Mouse (Mus musculus) embryo, embryonic 10.5 days (tissue): ENCODE measurements around the gene Reln.

Source experiments
- DNase-seq: peaks from one replicate; pipeline ENCODE4 v3.0.0-alpha.2; 2015; ENCODE audit warnings: low spot score

The Reln gene

DNA sequence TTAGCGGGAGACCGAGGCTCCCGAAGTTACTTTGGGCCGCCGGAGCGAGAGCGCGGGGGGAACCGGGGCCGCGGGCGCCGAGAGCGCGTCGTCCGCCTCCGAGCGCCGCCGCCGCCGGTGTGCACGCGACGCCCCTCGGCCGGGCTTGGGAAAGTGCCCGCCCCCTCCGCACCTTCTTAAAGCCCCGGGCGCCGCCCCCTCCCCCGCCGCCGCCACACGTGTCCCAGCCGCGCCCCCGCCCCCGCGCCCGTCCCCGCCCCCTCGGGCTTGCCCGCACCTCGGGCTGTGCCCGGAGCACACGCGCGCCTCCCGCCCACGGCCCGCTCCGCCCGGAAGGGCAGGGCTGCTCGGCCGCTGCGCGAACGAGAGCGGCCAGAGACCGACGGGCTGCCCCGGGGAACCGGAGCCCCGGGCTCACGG lies at the start of gene Reln:
TSS of gene Reln (minus strand) at position 147 of the 420 bp plus-strand sequence.
- DNase-seq = peak; percentile 64

- no peak for DNase-seq
Observed at GRCm38 (mm10) chr5:22388502-22388901, 44.0 kb upstream of the Reln start.

DNA sequence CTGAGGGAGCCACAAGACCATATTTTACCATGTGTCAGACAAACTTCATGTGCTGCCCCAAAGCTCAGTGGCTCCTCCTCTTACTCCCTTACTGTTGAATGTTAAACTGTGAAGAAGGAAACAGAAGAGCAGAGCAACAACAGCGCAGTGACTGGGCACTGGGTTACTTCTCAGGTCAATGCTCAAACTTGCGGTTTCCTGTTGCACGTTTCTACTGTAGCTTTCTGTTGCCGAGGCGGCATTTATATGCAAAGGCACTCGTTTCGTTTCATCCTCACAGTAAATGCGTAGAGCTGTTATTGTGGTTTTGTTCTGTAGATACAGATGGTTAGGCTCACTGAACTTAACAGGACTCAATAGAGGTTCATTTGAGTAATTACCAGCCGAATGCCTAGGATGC lies 16.0 kb upstream of the Reln start:
- no peak for DNase-seq

- no peak for DNase-seq
Observed at GRCm38 (mm10) chr5:22348412-22348811, 3.9 kb upstream of the Reln start.

DNA sequence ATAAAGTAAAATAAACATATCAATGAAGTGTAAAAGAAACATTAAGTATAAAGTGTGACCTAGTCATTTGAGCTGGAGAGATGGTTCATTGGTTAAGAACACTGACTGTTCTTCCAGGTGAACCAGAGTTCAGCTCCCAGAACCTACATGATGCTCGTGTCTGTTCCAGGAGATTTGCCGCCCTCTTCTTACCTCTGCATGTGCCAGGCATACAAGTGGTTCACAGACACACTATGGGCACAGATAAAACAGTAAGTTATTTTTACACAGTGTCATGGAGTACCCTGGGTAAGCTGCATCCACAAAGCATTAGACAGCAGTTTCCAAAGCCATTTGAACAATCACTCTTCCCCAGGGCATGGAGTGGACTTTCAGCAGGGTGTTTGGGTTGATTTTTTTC lies 3.2 kb upstream of the Reln start:
- DNase-seq = no peak

DNA sequence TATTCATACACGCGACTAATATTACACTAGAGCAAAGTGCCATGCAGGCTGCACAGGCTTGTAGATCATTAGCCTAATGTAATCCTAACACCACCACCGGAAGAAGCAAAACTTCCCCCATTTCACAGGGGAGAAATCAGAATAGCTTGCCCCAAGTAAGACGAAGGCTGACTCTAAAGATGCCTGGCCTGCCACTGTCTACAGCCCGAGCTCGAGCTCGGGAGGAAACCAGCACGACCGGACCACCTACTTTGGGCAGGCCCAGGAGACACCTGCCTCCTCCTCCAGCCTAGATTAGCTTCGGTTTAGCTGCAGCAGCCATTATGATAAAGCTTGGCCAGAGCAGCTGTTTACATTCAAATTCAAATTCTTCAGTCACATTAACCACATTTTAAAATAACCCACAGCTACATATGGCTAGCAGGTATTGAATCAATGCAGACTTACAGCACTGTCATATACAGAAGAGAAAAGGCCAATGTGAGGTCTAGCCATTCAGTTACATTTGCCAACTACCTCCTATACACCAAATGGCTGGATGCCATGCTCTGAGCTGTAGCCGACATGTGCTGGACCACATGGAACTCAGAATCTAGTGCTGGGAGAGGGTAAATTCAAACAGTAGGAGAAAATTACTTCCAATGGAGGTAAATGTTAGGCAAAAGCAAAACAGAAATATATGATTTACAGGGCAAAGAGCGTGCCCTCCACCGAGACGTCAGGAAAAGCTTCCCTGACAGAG lies 1.6 kb upstream of the Reln start:
- DNase-seq = peak; percentile 16

DNA sequence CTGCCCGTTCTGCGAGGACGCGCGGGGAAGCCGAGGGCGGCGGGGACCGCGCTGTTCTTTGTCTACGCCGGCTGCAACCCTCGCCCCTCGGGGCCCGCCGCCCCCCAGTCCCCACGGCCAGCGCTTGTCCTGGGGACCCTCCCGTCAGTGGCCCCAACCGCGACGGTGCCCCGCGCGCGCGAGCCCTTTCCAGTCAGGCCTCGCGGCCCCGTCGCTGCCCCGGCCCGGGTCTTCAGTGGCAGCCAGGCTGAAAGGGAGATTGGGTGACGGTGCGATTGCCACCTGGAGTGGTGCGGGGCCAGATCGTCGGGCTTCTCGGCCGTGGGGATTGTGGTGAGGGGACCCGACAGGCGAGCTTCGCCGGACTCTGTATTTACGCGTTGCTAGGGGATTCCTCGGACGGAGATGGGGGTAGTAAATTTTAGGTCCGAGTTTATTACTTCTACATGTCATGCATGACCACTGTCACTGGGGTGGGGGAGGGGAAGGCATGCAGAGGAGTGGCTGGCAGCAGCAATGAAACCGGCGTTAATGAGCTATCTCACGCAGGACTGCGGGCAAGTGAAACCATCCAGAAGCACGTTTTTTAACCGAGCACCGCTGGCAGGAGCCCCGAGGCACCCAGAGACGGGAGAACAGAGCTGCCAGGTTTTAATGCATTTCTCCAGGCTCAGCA lies 612 bp upstream of the Reln start:
- DNase-seq = peak; percentile 67

DNA sequence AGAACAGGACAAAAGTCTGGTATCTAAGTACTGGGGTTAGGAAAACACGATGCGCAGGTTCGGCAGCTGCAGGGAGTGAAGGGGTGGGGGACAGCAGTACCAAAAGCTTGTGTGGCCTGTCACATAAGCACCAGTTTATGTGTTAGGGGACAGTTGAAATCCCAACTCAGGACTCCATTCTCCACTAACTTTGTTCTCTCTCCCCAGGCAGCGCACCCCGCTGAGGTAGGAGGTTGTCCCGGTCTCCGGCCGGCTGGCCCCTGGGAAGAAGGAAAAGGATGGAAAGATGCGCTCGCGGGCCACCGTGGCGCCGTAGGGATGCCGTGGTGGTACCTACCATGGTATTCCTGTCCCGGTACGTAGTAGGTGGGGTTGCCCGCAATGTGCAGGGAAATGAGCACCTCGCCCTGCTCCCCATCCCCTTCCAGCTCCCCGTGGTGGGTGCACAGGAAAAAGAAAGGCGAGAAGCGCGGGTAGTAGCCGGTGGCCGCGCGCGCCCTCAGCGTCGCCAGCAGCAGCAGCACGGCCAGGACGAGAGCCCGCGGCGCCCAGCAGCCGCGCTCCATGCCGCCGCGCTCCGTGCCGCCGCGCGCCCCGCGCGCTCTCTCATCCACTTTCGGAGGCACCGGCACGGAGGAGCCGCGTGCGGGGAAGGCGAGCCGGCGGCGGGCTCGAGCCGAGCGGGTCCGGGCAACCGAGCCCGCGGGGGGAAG lies 503 bp downstream of the Reln start:
- peak; percentile 46 for DNase-seq

GRCm38 (mm10) chr5:22343536-22343842 lies 1.0 kb downstream of the Reln start:
- peak; percentile 62 for DNase-seq

GRCm38 (mm10) chr5:22342461-22342860 lies 2.0 kb downstream of the Reln start:
- no peak for DNase-seq

DNA sequence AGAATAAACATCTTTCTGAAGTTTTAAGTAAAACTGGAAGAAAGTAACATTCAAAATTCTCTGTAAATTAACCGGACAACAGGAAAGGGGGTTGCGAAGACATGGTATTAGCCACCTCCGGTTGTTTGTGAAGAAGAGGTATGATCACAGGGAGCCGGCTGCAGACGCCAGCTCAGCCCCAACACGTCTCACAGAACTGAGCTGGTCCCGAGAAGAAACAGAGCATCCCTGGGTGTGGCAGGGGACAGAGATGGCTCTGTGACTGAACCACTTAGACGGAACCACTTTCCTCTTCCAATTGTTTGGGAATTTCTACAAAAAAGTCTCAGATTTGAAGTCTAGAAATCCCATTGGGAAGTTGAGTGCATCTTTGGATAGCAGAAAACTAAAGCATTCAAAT lies 3.5 kb downstream of the Reln start:
- DNase-seq = no peak

GRCm38 (mm10) chr5:22335408-22335807 lies 9.1 kb downstream of the Reln start:
- DNase-seq = no peak

DNA sequence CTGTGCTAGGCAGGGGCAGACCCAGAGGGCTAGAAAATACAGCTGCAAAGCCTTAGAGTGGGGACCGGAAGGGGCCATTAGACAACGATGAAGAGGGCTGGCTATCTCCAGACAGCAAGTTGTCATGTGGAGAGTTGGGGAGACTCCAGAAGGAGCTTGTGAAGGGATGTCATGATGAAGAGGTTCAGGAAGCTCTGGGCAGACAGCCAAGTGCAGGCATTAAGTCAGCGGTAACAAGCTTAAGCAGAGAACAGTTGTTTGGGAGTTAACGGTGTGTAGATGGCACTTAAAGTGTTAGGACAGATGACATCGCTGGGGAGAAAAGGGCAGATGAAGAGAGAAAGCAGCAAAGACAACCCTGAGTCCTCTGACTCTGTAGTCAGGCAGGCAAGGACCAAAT lies 13.7 kb downstream of the Reln start:
- no peak for DNase-seq

DNA sequence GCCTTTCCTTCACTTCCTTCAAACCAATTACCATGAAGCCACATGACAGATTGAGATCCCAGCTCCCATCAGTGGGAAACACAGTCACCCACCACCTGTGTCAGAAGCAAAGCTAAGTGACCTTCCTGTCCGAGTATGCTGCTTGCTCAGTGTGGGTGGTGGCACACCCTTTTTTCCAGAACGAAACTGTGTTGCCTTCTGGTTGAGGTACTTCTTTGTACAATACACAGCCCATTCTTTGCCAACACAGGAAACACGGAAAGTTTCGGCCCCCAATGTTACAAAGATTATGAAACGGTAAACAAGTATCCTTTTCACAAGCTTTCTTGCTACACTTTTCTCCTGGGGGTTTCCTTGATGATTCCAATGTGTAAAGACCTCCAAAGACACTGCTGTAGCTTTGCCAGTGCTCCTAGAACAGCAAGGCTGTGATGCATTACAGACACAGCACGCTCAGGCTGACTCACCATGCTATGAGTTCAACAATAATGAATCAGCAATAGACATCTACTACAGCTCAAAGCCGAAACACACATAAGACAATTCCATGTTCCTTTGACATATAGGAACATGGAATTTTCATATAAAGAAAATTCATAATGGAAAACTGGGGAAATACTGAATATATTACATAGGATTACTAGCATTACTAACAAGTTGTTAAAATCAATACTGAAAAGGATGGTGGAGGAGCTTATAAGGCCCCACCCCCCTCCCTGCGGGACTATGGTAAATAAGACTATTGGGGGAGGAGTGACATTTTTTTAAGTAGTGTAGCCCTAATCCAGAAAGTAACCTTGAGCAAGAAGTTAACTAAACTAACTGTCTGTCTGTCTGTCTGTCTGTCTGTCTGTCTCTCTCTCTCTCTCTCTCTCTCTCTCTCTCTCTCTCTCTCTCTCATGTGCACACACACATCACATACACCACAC lies 15.8 kb downstream of the Reln start:
- DNase-seq = no peak

GRCm38 (mm10) chr5:22327170-22327569 lies 17.3 kb downstream of the Reln start:
- DNase-seq = peak; percentile 52

DNA sequence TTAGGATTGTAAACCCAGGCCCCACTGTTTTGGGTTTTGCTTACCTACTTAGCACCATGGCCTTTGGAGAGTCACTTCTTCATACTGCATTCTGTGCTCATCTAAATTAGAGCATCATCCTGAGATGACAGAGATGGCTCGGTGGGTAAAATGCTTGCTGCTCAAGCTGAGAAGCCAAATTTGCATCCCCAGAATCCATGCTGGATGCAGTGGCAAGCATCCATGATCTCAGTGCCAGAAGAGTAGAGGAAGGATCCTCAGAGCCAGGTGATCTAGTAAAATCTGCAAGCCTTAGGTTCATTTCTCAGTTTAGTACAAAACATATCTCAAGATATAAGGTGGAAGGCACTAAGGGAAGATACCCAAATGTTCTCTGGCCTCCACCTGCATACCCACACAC lies 20.7 kb downstream of the Reln start:
- DNase-seq = no peak

GRCm38 (mm10) chr5:22317807-22318206 lies 26.7 kb downstream of the Reln start:
- DNase-seq = no peak

GRCm38 (mm10) chr5:22316471-22316870 lies 28.0 kb downstream of the Reln start:
- DNase-seq = no peak

- no peak for DNase-seq
Observed at GRCm38 (mm10) chr5:22315990-22316389, 28.5 kb downstream of the Reln start.

DNA sequence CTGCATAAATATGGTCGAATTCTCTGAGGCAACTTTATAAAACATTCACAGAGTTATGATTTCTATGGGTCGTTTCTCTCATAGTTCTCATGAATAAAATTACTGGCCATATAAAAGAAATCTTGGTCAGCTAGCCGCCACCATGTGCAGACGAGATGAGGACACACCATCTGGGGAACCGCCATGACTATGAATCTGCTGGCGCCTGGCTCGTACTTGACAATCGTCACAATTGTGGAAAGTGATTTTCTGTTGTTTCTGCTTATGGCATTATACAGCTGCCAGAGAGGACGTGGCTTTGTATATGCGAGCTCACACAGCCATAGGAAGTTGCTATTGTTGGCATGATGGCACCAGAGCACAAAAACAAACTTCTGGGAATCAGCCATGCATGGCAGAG lies 31.5 kb downstream of the Reln start:
- DNase-seq = no peak

GRCm38 (mm10) chr5:22311046-22311445 lies 33.5 kb downstream of the Reln start:
- no peak for DNase-seq

GRCm38 (mm10) chr5:22309001-22309400 lies 35.5 kb downstream of the Reln start:
- DNase-seq = no peak
